Mouse (Mus musculus) cerebellum, adult 2 months (tissue): ENCODE measurements around the gene Jade1.

Experiments
- CTCF ChIP-seq: fragments of 200-500 bp; IDR thresholded peaks from 2 replicates; pipeline ENCODE4 v1.5.1; 2011; ENCODE audit warnings: low read depth, mild to moderate bottlenecking, control low read depth, low read length, moderate library complexity, borderline replicate concordance; ENCODE audit not compliant: insufficient read depth
- POLR2A ChIP-seq: fragments of 200-500 bp; IDR thresholded peaks from 2 replicates; pipeline ENCODE4 v1.6.1; 2011; ENCODE audit warnings: low read length, control low read depth, borderline replicate concordance; ENCODE audit not compliant: insufficient read depth

GRCm38 (mm10) chr3:41607467-41607866 lies 51.9 kb downstream of the Jade1 start:
- no peak for TF ChIP-seq POLR2A
- TF ChIP-seq CTCF: no peak
